Mouse (Mus musculus) lung, postnatal 0 days (tissue): Measurements from ENCODE around the gene Asgr1. TPM values are rescaled to one million over a fixed set of nuclear protein-coding genes. Genes with fewer than 3 reads are reported as not detected.
"Not testable (repeated sequence)": the region's sequence is repeated elsewhere in the genome, so short reads cannot be mapped to it uniquely, and the experiment has no call there.

Experiments used
- ATAC-seq: fragments of 200-750 bp; cut with Nextera tagmentation; 2 replicates; pipeline ENCODE4 v1.8.0; 2017; ENCODE audit warnings: moderate library complexity
- DNase-seq: peaks from one replicate; pipeline ENCODE4 v3.0.0-alpha.2; 2016; ENCODE audit warnings: low spot score
- H3K27ac ChIP-seq: fragments of 300-500 bp; sonication (generic); 2 replicates; pipeline ENCODE4 v1.5.1; 2014; ENCODE audit warnings: antibody characterized with exemption, mild to moderate bottlenecking, low read length, mixed read lengths
- H3K27me3 ChIP-seq: fragments of 300-500 bp; sonication (generic); replicated peaks from 2 replicates; pipeline ENCODE4 v1.6.1; 2014; ENCODE audit warnings: low read length, mixed read lengths; ENCODE audit not compliant: insufficient read depth
- H3K36me3 ChIP-seq: fragments of 300-500 bp; sonication (generic); 2 replicates; pipeline ENCODE4 v1.6.1; 2014; ENCODE audit warnings: low read length, mixed read lengths; ENCODE audit not compliant: insufficient read depth
- H3K4me1 ChIP-seq: fragments of 300-500 bp; sonication (generic); 2 replicates; pipeline ENCODE4 v1.6.1; 2014; ENCODE audit warnings: antibody characterized with exemption, low read depth, low read length, mixed read lengths; ENCODE audit not compliant: insufficient read depth
- H3K4me2 ChIP-seq: fragments of 300-500 bp; sonication (generic); replicated peaks from 2 replicates; pipeline ENCODE4 v1.6.1; 2014; ENCODE audit warnings: low read depth, mild to moderate bottlenecking, low read length, moderate library complexity, mixed read lengths
- H3K4me3 ChIP-seq: fragments of 300-500 bp; sonication (generic); 2 replicates; pipeline ENCODE4 v1.5.1; 2014; ENCODE audit warnings: low read depth, low read length
- H3K9ac ChIP-seq: fragments of 300-500 bp; sonication (generic); replicated peaks from 2 replicates; pipeline ENCODE4 v1.6.1; 2014; ENCODE audit warnings: low read depth, mild to moderate bottlenecking
- H3K9me3 ChIP-seq: fragments of 300-500 bp; sonication (generic); 2 replicates; pipeline ENCODE4 v1.6.1; 2016; ENCODE audit warnings: low read length, mixed read lengths
- CTCF ChIP-seq: IDR thresholded peaks from 2 replicates; pipeline ENCODE4 v1.5.1; 2016; ENCODE audit warnings: antibody characterized with exemption, mild to moderate bottlenecking
- EP300 ChIP-seq: IDR thresholded peaks from 2 replicates; pipeline ENCODE4 v1.6.1; 2016; ENCODE audit warnings: antibody characterized with exemption, mild to moderate bottlenecking, control low read depth
- WGBS: fragments of 180-500 bp; shearing (Covaris S2); extraction: QIAGEN DNeasy Blood & Tissue Kit; methylation state at CpG from one replicate; pipeline ENCODE4 v1.1.7; 2014; 5-methylcytosine and 5-hydroxymethylcytosine counted together
- polyA plus RNA-seq: library from polyadenylated mRNA; unstranded; fragments of >200 nt; fragmentation: Nextera tagmentation; extraction: Ambion mirVana; gene quantifications from 2 replicates; pipeline ENCODE4 v1.2.1, GENCODE M21; 2015

Gene Asgr1
- polyA plus RNA-seq, 1 experiment from 2014 or later, result 0.81 TPM

- WGBS, result 83% methylated on average over 3 of the region's 3 CpGs
- Histone ChIP-seq H3K9me3 (no peaks in the 10 kb centered on the region), H3K4me3 (no peak overlapping the region), H3K27me3 (no peaks in the 10 kb centered on the region), H3K4me1 (peaks cover 7% of the 10 kb centered on the region), H3K9ac (no peak overlapping the region), H3K36me3 (peaks cover 41% of the 10 kb centered on the region), H3K27ac (no peak overlapping the region), H3K4me2 (no peak overlapping the region)
- DNase-seq, result no peak
- ATAC-seq, result no peak
- TF ChIP-seq EP300 (no peak), CTCF (no peak)
Observed at GRCm38 (mm10) chr11:70013408-70013807, 40.5 kb upstream of the Asgr1 start.

GRCm38 (mm10) chr11:70014051-70014450 is 39.8 kb upstream of the Asgr1 start:
- no peak for TF ChIP-seq CTCF
- no peak for TF ChIP-seq EP300
- DNase-seq (no peak), ATAC-seq (no peak)
- Histone ChIP-seq H3K27ac (no peak overlapping the region), H3K9ac (no peak overlapping the region; the same call in 1 of the 2 replicates), H3K9me3 (no peaks in the 10 kb centered on the region), H3K4me3 (no peak overlapping the region), H3K4me1 (peaks cover 7% of the 10 kb centered on the region), H3K27me3 (no peaks in the 10 kb centered on the region), H3K4me2 (no peak overlapping the region), H3K36me3 (peaks cover 35% of the 10 kb centered on the region)
- 46% methylated on average over 5 of the region's 5 CpGs for WGBS

DNA sequence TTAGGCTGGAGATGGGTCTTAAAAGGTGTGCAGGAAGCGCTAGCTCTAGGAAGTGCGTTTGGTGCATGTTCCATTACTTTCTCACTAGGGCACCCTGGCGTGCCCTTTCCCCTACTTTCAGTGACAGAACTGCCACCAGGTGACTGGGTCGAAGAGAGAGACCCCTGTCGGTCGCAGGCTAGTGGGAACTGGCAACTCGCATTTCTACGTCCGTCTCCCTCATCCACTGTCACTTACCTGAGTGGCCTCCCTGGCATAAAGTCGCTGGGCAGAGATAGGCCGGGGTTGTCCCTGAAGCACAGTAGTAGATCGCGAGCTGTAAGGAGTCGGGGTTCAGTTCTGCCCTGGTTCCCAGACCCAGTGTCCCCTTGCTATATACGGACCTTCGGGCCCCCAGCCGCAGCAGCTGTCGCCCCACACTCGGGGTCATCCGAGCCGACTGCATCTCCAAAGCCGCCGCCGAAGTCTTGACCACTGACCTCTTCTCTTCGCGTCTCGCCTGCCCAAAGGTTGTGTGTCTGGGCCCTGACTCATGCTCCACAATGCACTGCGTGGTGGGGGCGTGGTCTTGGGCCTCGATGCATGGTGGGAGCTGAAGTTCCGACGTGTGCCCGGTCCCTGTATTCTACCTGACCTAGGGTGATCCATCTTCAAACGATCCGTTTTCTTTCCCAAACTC is 38.9 kb upstream of the Asgr1 start, which contains the start of gene Acadvl:
TSS of gene Acadvl (minus strand) at position 532 of the 679 bp plus-strand sequence.
- peak within 1 kb of the TSS; percentile 64 for H3K4me3 ChIP-seq
- peak within 1 kb of the TSS; percentile 84 for H3K4me2 ChIP-seq
- H3K27me3 ChIP-seq, result no peaks in the 10 kb centered on the region
- peak within 1 kb of the TSS; percentile 46 for H3K9ac ChIP-seq
- peak; percentile 89 for ATAC-seq
- under 1% methylated on average over 35 of the region's 35 CpGs for WGBS
- H3K36me3 ChIP-seq, result peaks cover 25% of the 10 kb centered on the region
- peak within 1 kb of the TSS; percentile 77 for H3K27ac ChIP-seq
- DNase-seq, result peak; percentile 95
- peaks cover 7% of the 10 kb centered on the region for H3K4me1 ChIP-seq
- TF ChIP-seq CTCF (peak; percentile 63), EP300 (no peak; the same call in 1 of the 2 replicates)
- no peaks in the 10 kb centered on the region for H3K9me3 ChIP-seq

- TF ChIP-seq CTCF, result no peak
- TF ChIP-seq EP300, result no peak; the same call in 1 of the 2 replicates
- 64% methylated on average over 6 of the region's 6 CpGs for WGBS
- Histone ChIP-seq H3K4me2 (peak overlapping the region; percentile 84), H3K27me3 (no peaks in the 10 kb centered on the region), H3K9ac (no peak overlapping the region), H3K36me3 (peaks cover 18% of the 10 kb centered on the region), H3K27ac (no peak overlapping the region), H3K9me3 (no peaks in the 10 kb centered on the region), H3K4me1 (peaks cover 7% of the 10 kb centered on the region), H3K4me3 (no peak overlapping the region; the same call in 1 of the 2 replicates)
- no peak for DNase-seq
- ATAC-seq, result no peak
Observed at GRCm38 (mm10) chr11:70015677-70016076, 38.2 kb upstream of the Asgr1 start.

- 65% methylated on average over 2 of the region's 2 CpGs for WGBS
- not testable (repeated sequence) for ATAC-seq
Observed at GRCm38 (mm10) chr11:70016177-70016576, 37.7 kb upstream of the Asgr1 start.

GRCm38 (mm10) chr11:70016669-70017068 is 37.2 kb upstream of the Asgr1 start, which contains the start of gene Dlg4:
Gene Dlg4, plus strand, starts transcription at chr11:70016942.
- no peak for DNase-seq
- peak within 1 kb of the TSS; percentile 70 for H3K4me2 ChIP-seq
- no peak for ATAC-seq
- peaks cover 13% of the 10 kb centered on the region for H3K4me1 ChIP-seq
- H3K4me3 ChIP-seq, result no peak within 1 kb of the TSS
- H3K9ac ChIP-seq, result no peak within 1 kb of the TSS
- no peak within 1 kb of the TSS for H3K27ac ChIP-seq
- 64% methylated on average over 3 of the region's 3 CpGs for WGBS
- TF ChIP-seq CTCF, result no peak
- no peak for TF ChIP-seq EP300
- H3K9me3 ChIP-seq, result no peaks in the 10 kb centered on the region
- peaks cover 8% of the 10 kb centered on the region; the same call in 1 of the 2 replicates for H3K36me3 ChIP-seq
- H3K27me3 ChIP-seq, result no peaks in the 10 kb centered on the region

More at GRCm38 (mm10) chr11:70016177-70016576, 37.7 kb upstream of the Asgr1 start:
- not testable (repeated sequence) for H3K4me3 ChIP-seq, H3K9me3 ChIP-seq, H3K27me3 ChIP-seq, H3K4me2 ChIP-seq, DNase-seq, H3K27ac ChIP-seq, H3K9ac ChIP-seq
- peaks cover 12% of the 10 kb centered on the region for H3K4me1 ChIP-seq
- H3K36me3 ChIP-seq, result peaks cover 13% of the 10 kb centered on the region
